Mouse (Mus musculus) E14TG2a.4 (cell line): ENCODE data around the gene Galnt7.

Experiments
- CTCF ChIP-seq: conservative IDR thresholded peaks from 2 replicates; pipeline ENCODE4 v1.5.1; 2014; ENCODE audit warnings: low read length
- NANOG ChIP-seq: IDR thresholded peaks from 2 replicates; pipeline ENCODE4 v1.6.1; 2014; ENCODE audit warnings: borderline replicate concordance, low read length, mixed read lengths
- POU5F1 ChIP-seq: IDR thresholded peaks from 2 replicates; pipeline ENCODE4 v1.6.1; 2014; ENCODE audit warnings: low read length, borderline replicate concordance

GRCm38 (mm10) chr8:57552102-57553032 lies 100.5 kb downstream of the Galnt7 start:
- no peak for TF ChIP-seq NANOG
- TF ChIP-seq CTCF: no peak
- TF ChIP-seq POU5F1: no peak
